9 mouse cellular contexts compared by ENCODE assay signal in the genomic region with DNA sequence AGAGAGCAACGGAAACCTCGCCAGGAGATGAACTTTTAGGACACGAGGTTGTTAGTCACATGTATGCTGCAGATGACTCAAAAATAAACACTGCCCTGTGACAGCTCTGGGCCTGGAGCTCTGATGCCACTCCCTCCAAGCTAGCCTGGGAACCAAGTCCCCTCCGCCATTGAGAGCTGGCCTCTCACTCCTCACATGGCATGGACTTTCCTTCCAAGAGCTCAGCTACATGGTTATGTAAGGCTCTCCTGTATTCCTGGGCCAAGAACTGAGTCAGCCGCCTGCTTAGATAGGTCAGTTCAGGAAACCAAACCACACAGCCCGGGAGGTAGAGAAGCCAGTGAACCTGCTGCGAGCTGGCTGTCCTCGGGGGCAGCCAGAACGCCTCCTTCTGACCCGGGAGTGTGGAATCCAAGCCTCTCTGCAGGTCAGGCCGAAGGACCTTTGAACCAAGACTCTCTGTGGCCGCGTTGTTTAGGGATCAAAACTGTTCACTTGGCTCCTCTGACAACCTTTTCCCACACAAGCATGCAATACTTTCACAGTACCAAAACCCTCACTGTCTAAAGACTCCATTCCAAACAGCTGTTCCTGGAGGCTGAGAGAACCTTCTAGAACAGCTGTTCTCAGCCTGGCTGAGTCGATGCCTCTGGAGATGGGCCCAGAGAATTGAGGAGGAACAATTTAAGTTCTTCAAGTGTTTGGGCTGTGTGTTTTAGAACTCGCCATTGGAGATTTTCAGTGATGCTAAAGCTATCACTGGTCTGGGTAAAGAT.
A peak's percentile ranks its signal among the peaks of the same experiment; 100 is the strongest.
DNase-seq lines count a peak whose midpoint lies in the region; ATAC-seq lines count a peak whose summit lies in the region.
"Had no signal": no experiment of that assay in that cellular context is flagged by ENCODE, and none has a peak within 500 bp of the region (broad histone marks: within the 10 kb centered on the region; RNA-seq: fewer than 3 reads in every experiment).

No protein-coding gene starts in this region.

- no peak for ATAC-seq in midbrain, embryonic 11.5 days (ENCODE audit: low FRiP score)
- ATAC-seq in midbrain, embryonic 16.5 days, result no peak
- no peak for ATAC-seq in granulocyte monocyte progenitor cell, adult 5-6 weeks (replicated peaks; ENCODE audit: poor library complexity, severe bottlenecking)

- no peaks in the 10 kb centered on the region for H3K27me3 ChIP-seq in midbrain, embryonic 11.5 days (ENCODE audit: control insufficient read depth, insufficient read depth, low read length)
- H3K27me3 ChIP-seq in midbrain, embryonic 16.5 days (ENCODE audit: control insufficient read depth, insufficient read depth, low read depth, low read length), result no peaks in the 10 kb centered on the region
- H3K27me3 ChIP-seq: heart, embryonic 15.5 days had no signal

- 90% methylated on average over 15 of the region's 15 CpGs for WGBS in midbrain, embryonic 11.5 days
- 94% methylated on average over 15 of the region's 15 CpGs for WGBS in midbrain, embryonic 16.5 days

- no peak overlapping the region for H3K4me2 ChIP-seq in midbrain, embryonic 11.5 days
- no peak overlapping the region for H3K4me2 ChIP-seq in midbrain, embryonic 16.5 days (ENCODE audit: low read length)
- H3K4me2 ChIP-seq: heart, embryonic 15.5 days had no signal

- no peaks in the 10 kb centered on the region for H3K36me3 ChIP-seq in midbrain, embryonic 11.5 days (ENCODE audit: control insufficient read depth, insufficient read depth, low read length)
- H3K36me3 ChIP-seq in midbrain, embryonic 16.5 days (ENCODE audit: control insufficient read depth, insufficient read depth, low read length), result no peaks in the 10 kb centered on the region
- H3K36me3 ChIP-seq: heart, embryonic 15.5 days had no signal

- no peaks in the 10 kb centered on the region for H3K9me3 ChIP-seq in midbrain, embryonic 11.5 days (ENCODE audit: control insufficient read depth, low read length)
- no peaks in the 10 kb centered on the region for H3K9me3 ChIP-seq in midbrain, embryonic 16.5 days (replicated peaks; ENCODE audit: control insufficient read depth, low read length, poor library complexity, severe bottlenecking)
- H3K9me3 ChIP-seq: heart, embryonic 15.5 days had no signal

- H3K9ac ChIP-seq in midbrain, embryonic 11.5 days (ENCODE audit: low read length), result no peak overlapping the region
- no peak overlapping the region for H3K9ac ChIP-seq in midbrain, embryonic 16.5 days (ENCODE audit: low read depth, low read length)
- H3K9ac ChIP-seq: heart, embryonic 15.5 days had no signal

- no peaks in the 10 kb centered on the region for H3K4me1 ChIP-seq in midbrain, embryonic 11.5 days (ENCODE audit: control insufficient read depth, insufficient read depth, low read length)
- no peaks in the 10 kb centered on the region for H3K4me1 ChIP-seq in midbrain, embryonic 16.5 days (ENCODE audit: control insufficient read depth, insufficient read depth, low read length)
- no peaks in the 10 kb centered on the region for H3K4me1 ChIP-seq in brown adipose tissue, adult 24 weeks (ENCODE audit: control insufficient read depth, insufficient read depth, insufficient read length, low read length)

- no peak overlapping the region for H3K4me3 ChIP-seq in midbrain, embryonic 11.5 days (ENCODE audit: low read depth, low read length)
- no peak overlapping the region for H3K4me3 ChIP-seq in midbrain, embryonic 16.5 days (ENCODE audit: low read depth, low read length)
- H3K4me3 ChIP-seq in brown adipose tissue, adult 24 weeks (ENCODE audit: insufficient read depth, low read depth, low read length), result no peak overlapping the region
- H3K4me3 ChIP-seq: heart, embryonic 15.5 days had no signal

- DNase-seq in midbrain, embryonic 11.5 days (ENCODE audit: low spot score, missing footprints), result peak; percentile 76
- peak; percentile 87 for DNase-seq in heart, adult 8-10 months (ENCODE audit: low spot score)
- DNase-seq in lung, postnatal 14 days, result peak; percentile 49
- no peak for DNase-seq in thymus, postnatal 25 days
- DNase-seq in natural killer cell, adult 2 months (ENCODE audit: low spot score in 2 of 2), result no peak

- H3K27ac ChIP-seq in midbrain, embryonic 11.5 days (ENCODE audit: low read depth, low read length), result no peak overlapping the region
- H3K27ac ChIP-seq in midbrain, embryonic 16.5 days (ENCODE audit: low read length), result no peak overlapping the region
- peak overlapping the region; percentile 89 for H3K27ac ChIP-seq in brown adipose tissue, adult 24 weeks (replicated peaks; ENCODE audit: low read depth, low read length)
- H3K27ac ChIP-seq: heart, embryonic 15.5 days had no signal

Comparison
In these comparisons a context has a peak if more than half of its experiments do, and no peak if none do; other contexts are left out.
1. DNase-seq: peak in midbrain, embryonic 11.5 days (single experiment), heart, adult 8-10 months (single experiment) and lung, postnatal 14 days (single experiment); none in thymus, postnatal 25 days (single experiment) and natural killer cell, adult 2 months (0 of 2).